Mouse (Mus musculus): Measurements from ENCODE around the gene Stard8. TPM values are rescaled to one million over a fixed set of nuclear protein-coding genes. Genes with fewer than 3 reads are reported as not detected.

Gene Stard8
- polyA plus RNA-seq, 1 experiment = 26.8 TPM

Other genes starting within 250 kb of the Stard8 start
- 6.5 and 8.4 TPM in 2 replicates for gene Ophn1, start 112.2 kb upstream of the Stard8 start, polyA plus RNA-seq (2012; rRNA removed)
- 32.6 and 33.7 TPM in 2 replicates for gene Yipf6, start 66.9 kb upstream of the Stard8 start, polyA plus RNA-seq (2012; rRNA removed)
- gene Efnb1, start 132.9 kb downstream of the Stard8 start, polyA plus RNA-seq (2012; rRNA removed) = 28.7 and 34.8 TPM in 2 replicates

Data from gonadal fat pad, adult 2 months (tissue).